Mouse (Mus musculus) embryonic facial prominence, embryonic 12.5 days (tissue): ENCODE measurements around the gene Gm10271. TPM values are rescaled to one million over a fixed set of nuclear protein-coding genes. Genes with fewer than 3 reads are reported as not detected.

ENCODE experiments used
- ATAC-seq: fragments of 200-750 bp; cut with Nextera tagmentation; 2 replicates; pipeline ENCODE4 v1.8.0; 2017; ENCODE audit not compliant: insufficient number of reproducible peaks, insufficient read depth, low FRiP score, low TSS enrichment
- H3K27ac ChIP-seq: fragments of 300-500 bp; sonication (generic); 2 replicates; pipeline ENCODE4 v1.5.1; 2016; ENCODE audit warnings: mild to moderate bottlenecking
- H3K27me3 ChIP-seq: fragments of 300-500 bp; sonication (generic); 2 replicates; pipeline ENCODE4 v1.6.1; 2016; ENCODE audit warnings: mild to moderate bottlenecking, moderate library complexity
- H3K36me3 ChIP-seq: fragments of 300-500 bp; sonication (generic); 2 replicates; pipeline ENCODE4 v1.6.1; 2016; ENCODE audit warnings: mild to moderate bottlenecking
- H3K4me1 ChIP-seq: fragments of 300-500 bp; sonication (generic); 2 replicates; pipeline ENCODE4 v1.6.1; 2016
- H3K4me2 ChIP-seq: fragments of 300-500 bp; sonication (generic); replicated peaks from 2 replicates; pipeline ENCODE4 v1.6.1; 2016; ENCODE audit warnings: mild to moderate bottlenecking, moderate library complexity
- H3K4me3 ChIP-seq: fragments of 300-500 bp; sonication (generic); 2 replicates; pipeline ENCODE4 v1.5.1; 2016; ENCODE audit warnings: mild to moderate bottlenecking
- H3K9ac ChIP-seq: fragments of 300-500 bp; sonication (generic); 2 replicates; pipeline ENCODE4 v1.6.1; 2016; ENCODE audit warnings: mild to moderate bottlenecking, moderate library complexity
- H3K9me3 ChIP-seq: fragments of 300-500 bp; sonication (generic); 2 replicates; pipeline ENCODE4 v1.6.1; 2016; ENCODE audit warnings: mild to moderate bottlenecking, moderate library complexity
- WGBS: fragments of 180-500 bp; shearing (Covaris S2); methylation state at CpG from one replicate; pipeline ENCODE4 v1.1.7; 2016; 5-methylcytosine and 5-hydroxymethylcytosine counted together
- polyA plus RNA-seq: library from polyadenylated mRNA; unstranded; fragments of >200 nt; fragmentation: Nextera tagmentation; extraction: Ambion mirVana; gene quantifications from 2 replicates; pipeline ENCODE4 v1.2.1, GENCODE M21; 2016

Gm10271 gene
- polyA plus RNA-seq, 1 experiment from 2014 or later: not detected

DNA sequence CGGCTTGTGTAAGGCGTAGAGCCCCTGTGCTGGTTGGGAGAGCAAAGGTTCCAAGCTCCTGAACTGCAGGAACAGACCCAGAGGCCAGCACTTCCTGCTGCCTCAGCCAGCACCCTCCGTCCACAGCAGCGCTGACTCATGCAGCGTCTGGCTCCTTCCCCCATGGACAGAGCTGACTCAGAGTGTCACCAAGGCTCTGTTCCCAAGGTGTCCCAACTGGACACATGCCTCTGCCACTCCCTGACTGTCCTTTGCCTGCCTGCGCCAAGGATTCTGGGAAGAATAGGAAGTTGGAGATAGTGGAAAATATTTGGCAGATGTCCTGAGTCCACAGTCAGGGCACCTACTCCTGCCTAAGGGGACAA, 23.8 kb upstream of the Gm10271 start:
- Histone ChIP-seq H3K36me3 (no peaks in the 10 kb centered on the region), H3K27ac (no peak overlapping the region), H3K4me1 (no peaks in the 10 kb centered on the region; the same call in 1 of the 2 replicates), H3K27me3 (no peaks in the 10 kb centered on the region), H3K9ac (no peak overlapping the region), H3K4me3 (no peak overlapping the region), H3K4me2 (no peak overlapping the region), H3K9me3 (no peaks in the 10 kb centered on the region)
- no peak for ATAC-seq
- 61% methylated on average over 6 of the region's 6 CpGs for WGBS

DNA sequence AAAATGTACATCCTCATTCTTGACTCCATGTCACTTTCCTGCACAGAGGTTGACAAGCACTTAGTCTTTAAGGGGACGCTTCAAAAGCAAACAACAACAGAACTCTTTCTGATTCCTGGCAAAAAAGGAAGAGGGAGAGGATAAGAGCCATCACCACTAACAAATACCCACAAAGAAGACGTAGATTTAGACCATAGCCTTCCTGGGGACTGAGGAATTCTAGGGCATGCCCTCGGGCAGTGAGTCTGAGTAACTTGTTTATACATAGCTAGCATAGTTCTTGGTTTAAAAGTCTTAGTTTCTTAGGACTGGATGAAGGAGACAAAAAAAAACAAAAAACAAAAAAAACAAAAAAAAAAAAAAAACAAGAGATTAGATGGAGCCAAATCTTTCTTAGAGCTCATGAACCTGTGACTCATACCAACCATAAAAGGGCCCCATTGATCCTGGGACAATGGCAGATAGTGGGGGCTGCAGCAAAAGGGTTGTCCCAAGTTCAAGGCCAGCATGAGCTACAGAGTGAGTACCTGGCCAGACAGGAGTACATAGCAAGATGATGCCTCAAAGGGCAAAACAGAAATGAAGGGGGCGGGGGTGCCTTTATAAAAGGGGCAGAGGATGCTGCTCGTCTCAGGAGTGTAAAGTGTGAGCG, 23.3 kb upstream of the Gm10271 start:
- Histone ChIP-seq H3K27ac (no peak overlapping the region), H3K9ac (no peak overlapping the region), H3K36me3 (no peaks in the 10 kb centered on the region), H3K4me3 (no peak overlapping the region), H3K9me3 (no peaks in the 10 kb centered on the region), H3K4me1 (no peaks in the 10 kb centered on the region; the same call in 1 of the 2 replicates), H3K27me3 (no peaks in the 10 kb centered on the region), H3K4me2 (no peak overlapping the region)
- no peak for ATAC-seq
- WGBS: 62% methylated on average over 6 of the region's 6 CpGs

DNA sequence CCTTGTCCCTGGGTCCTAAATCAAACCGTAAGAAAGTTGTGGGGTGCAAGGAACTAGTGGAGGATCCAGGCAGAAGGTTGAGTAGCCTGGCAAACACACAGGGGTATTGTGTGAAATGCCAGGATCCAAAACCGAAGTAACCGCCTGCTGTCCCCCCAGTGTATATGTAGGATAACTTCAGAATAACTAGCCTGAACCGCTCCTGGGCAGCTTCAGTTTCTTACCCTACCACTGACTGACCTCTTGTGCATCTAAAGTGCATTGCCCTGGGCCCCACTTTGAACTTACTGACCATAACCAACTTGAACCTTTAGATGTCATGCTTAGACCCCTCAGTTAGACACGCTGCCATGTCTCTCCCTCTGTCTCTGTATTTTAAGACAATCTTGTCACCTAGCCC, 22.8 kb upstream of the Gm10271 start:
- Histone ChIP-seq H3K27me3 (no peaks in the 10 kb centered on the region), H3K4me2 (no peak overlapping the region), H3K36me3 (no peaks in the 10 kb centered on the region), H3K9ac (no peak overlapping the region), H3K9me3 (no peaks in the 10 kb centered on the region), H3K4me1 (no peaks in the 10 kb centered on the region; the same call in 1 of the 2 replicates), H3K27ac (no peak overlapping the region), H3K4me3 (no peak overlapping the region)
- ATAC-seq: no peak
- 72% methylated on average over 5 of the region's 5 CpGs for WGBS

DNA sequence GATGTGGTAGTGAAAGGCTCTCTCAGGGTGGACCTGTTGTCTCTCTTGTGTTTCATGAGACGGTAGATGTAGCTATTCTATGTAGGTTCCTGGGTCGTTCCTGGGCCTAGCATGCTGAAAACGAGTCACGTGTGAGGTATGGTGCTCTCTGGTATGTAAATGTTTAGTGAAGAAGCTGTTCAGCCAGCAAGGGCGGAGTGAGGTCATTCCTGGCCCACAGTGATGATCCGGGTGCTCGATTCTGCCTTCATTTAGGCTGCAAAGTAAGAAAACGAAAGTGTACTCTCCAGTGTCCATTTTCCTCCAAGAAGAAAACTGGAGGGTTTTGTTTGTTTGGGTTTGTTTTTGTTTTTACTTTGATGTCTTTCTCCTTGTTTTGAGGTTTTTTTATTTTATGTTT, 21.6 kb upstream of the Gm10271 start:
- H3K4me3 ChIP-seq: no peak overlapping the region
- no peak overlapping the region for H3K9ac ChIP-seq
- H3K9me3 ChIP-seq: no peaks in the 10 kb centered on the region
- no peak for ATAC-seq
- no peaks in the 10 kb centered on the region for H3K36me3 ChIP-seq
- no peak overlapping the region for H3K4me2 ChIP-seq
- no peaks in the 10 kb centered on the region for H3K27me3 ChIP-seq
- no peak overlapping the region for H3K27ac ChIP-seq
- H3K4me1 ChIP-seq: no peaks in the 10 kb centered on the region; the same call in 1 of the 2 replicates
- 81% methylated on average over 8 of the region's 8 CpGs for WGBS

DNA sequence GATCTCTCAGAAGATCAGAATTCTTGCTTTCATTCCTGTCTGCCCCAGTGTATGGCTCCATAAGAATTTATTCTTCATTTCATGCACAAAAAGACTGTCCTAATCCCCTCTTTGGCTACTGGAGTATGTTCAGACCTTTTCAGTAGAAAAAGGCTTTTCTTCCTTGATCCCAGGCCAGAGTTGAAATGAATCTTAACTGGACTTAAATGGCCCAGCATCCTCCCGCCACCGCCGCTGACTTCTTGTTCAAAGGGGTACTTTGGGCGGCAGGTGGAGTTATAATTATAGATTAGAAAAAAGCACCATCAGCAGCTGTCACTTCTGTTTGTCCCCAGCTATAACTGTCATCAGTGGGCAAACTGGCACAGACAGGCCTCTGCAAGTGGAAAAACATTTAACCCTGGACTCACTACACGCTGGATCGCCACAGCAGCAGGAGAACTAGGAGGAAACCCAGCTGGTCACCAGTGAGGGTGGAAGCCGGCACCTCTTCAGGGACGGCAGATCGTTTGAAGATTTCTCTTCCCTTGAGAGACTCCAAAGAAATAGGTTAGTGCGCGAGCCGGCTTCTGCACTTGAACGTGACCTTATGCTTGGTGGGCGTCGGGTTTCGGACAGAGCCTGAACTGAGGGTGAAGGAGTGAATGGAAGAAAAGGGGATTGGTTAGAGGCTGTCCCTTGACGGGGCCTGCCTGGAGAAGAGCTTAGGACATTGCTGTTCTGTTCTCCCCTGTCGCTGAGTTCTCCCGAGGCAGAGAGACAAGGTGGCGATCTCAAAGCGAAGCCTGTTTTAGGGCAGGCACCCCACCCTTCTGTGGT, 14.1 kb upstream of the Gm10271 start, which contains the start of gene Best3:
Best3 (plus strand) TSS at position 51 of the 819 bp plus-strand sequence.
- Histone ChIP-seq H3K9me3 (no peaks in the 10 kb centered on the region), H3K36me3 (no peaks in the 10 kb centered on the region), H3K4me1 (peaks cover 5% of the 10 kb centered on the region; the same call in 1 of the 2 replicates), H3K4me3 (no peak within 1 kb of the TSS), H3K27ac (0 out of 2 replicates have a peak within 1 kb of the TSS, but pooled peaks have one; percentile 4), H3K4me2 (no peak within 1 kb of the TSS; the same call in 1 of the 2 replicates), H3K9ac (no peak within 1 kb of the TSS), H3K27me3 (no peaks in the 10 kb centered on the region)
- 44% methylated on average over 21 of the region's 21 CpGs for WGBS
- ATAC-seq: no peak

DNA sequence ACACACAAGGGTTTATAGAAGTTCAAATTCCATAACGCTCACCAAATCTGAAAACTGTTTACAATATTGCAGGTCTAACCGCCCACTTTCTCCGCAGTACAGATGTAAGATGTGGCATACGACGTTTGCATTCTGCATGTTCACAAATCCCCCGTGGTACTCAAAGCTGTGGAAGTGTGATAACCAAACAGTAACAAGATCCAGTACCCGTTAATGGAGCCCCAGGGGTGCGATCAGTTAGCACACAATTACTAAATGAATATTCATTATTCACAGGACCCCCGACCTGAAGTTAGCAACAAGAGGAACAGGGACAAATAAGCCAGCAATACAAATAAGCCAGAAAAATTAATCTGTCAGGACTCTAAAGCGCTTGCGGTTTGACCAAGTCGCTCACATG, 12.4 kb upstream of the Gm10271 start:
- WGBS: 71% methylated on average over 12 of the region's 12 CpGs
- no peak for ATAC-seq
- no peaks in the 10 kb centered on the region for H3K27me3 ChIP-seq
- H3K4me2 ChIP-seq: no peak overlapping the region
- H3K36me3 ChIP-seq: no peaks in the 10 kb centered on the region
- H3K27ac ChIP-seq: no peak overlapping the region
- peaks cover 5% of the 10 kb centered on the region; the same call in 1 of the 2 replicates for H3K4me1 ChIP-seq
- no peak overlapping the region for H3K9ac ChIP-seq
- H3K9me3 ChIP-seq: no peaks in the 10 kb centered on the region
- H3K4me3 ChIP-seq: no peak overlapping the region

DNA sequence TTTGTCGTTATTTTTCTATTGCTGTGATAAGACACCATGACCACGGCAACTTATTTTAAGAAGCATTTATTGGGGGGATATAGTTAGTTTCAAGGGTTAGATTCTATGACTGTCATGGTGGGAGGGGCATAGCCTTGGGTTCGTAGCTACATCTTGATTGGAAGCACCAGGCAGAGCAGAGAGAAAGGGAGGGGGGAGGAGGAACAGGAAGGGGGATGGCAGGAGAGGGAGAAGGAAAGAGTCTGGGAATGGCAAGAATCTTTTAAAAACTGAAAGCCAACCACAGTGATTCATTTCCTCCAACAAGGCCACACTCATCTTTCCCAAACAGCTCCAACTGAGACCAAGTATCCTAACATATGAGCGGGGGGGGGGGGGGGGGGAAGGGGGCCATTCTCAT, 10.1 kb upstream of the Gm10271 start:
- no peaks in the 10 kb centered on the region for H3K36me3 ChIP-seq
- peaks cover 5% of the 10 kb centered on the region; the same call in 1 of the 2 replicates for H3K4me1 ChIP-seq
- H3K27ac ChIP-seq: no peak overlapping the region
- H3K4me2 ChIP-seq: no peak overlapping the region
- no peaks in the 10 kb centered on the region for H3K27me3 ChIP-seq
- H3K4me3 ChIP-seq: no peak overlapping the region
- H3K9ac ChIP-seq: no peak overlapping the region
- WGBS: 66% methylated on average over 4 of the region's 4 CpGs
- H3K9me3 ChIP-seq: no peaks in the 10 kb centered on the region
- no peak for ATAC-seq

DNA sequence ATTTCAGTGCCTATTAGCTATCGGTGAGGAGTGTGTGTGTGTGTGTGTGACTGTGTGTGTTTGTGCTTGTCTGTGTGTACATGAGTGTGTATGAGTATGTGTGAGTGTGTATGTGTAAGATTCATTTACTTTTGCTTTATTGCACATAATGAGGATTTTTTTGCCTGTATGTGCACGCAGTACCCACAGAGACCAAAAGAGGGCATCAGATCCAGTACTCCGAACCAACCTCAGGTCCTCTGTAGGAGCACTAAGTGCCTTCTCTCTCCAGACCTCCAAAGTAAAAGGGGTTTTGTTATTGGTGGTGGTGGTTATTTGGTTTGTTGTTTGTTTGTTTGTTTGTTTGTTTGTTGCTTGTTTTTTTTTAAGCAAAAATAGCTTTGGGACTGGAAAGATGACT, 8.5 kb upstream of the Gm10271 start:
- no peak overlapping the region for H3K4me2 ChIP-seq
- H3K4me3 ChIP-seq: no peak overlapping the region
- no peaks in the 10 kb centered on the region for H3K27me3 ChIP-seq
- no peaks in the 10 kb centered on the region for H3K36me3 ChIP-seq
- ATAC-seq: no peak
- no peak overlapping the region for H3K27ac ChIP-seq
- no peaks in the 10 kb centered on the region for H3K4me1 ChIP-seq
- WGBS: 77% methylated on average over 3 of the region's 3 CpGs
- no peak overlapping the region for H3K9ac ChIP-seq
- no peaks in the 10 kb centered on the region for H3K9me3 ChIP-seq

DNA sequence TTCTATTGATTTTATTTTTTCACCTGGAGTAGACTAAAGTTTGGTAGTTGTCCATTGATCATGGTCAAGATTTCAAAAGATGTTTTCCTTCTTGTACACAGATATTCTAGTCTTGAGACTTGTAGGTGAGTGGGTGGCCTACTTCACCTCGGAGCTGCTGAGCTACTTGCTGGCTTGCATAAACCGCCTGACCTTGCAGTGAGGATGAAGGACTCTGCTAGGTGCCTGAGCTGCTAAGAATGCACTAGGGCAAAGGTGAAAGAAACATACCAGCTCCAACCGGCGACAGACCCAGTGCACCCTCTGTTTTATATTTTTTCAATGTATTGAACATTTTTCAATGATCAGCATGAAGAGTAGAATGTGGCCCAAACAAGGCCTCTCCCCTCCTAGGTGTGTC, 7.9 kb upstream of the Gm10271 start:
- WGBS: 81% methylated on average over 4 of the region's 4 CpGs
- Histone ChIP-seq H3K4me1 (no peaks in the 10 kb centered on the region), H3K27ac (no peak overlapping the region), H3K36me3 (no peaks in the 10 kb centered on the region), H3K27me3 (no peaks in the 10 kb centered on the region), H3K4me3 (no peak overlapping the region), H3K4me2 (no peak overlapping the region), H3K9ac (no peak overlapping the region), H3K9me3 (no peaks in the 10 kb centered on the region)
- no peak for ATAC-seq

DNA sequence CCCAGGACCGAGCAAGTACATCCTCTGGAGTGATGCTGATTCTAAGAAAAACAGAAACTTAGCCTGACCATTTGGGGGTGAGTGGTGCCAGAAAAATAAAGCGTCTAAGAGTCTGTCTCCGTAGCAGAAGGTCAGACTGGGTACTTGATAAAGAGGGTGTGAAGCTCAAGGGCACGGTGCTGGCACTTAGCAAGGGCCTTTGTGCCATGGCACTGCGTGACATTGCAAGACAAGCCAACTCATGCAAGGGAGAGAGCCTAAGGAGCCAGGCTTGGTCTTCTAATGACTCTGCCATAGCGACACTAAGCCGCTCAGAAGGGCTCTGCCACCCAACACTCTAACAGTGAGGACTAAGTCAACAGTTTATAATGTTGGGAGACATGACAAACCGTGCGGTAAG, 6.4 kb upstream of the Gm10271 start:
- 93% methylated on average over 9 of the region's 9 CpGs for whole genome bisulfite sequencing
- no peaks in the 10 kb centered on the region for H3K9me3 ChIP-seq
- no peak overlapping the region for H3K27ac ChIP-seq
- no peak overlapping the region for H3K4me3 ChIP-seq
- no peaks in the 10 kb centered on the region for H3K36me3 ChIP-seq
- H3K4me1 ChIP-seq: no peaks in the 10 kb centered on the region
- ATAC-seq: no peak
- no peak overlapping the region for H3K4me2 ChIP-seq
- H3K27me3 ChIP-seq: no peaks in the 10 kb centered on the region
- no peak overlapping the region for H3K9ac ChIP-seq

DNA sequence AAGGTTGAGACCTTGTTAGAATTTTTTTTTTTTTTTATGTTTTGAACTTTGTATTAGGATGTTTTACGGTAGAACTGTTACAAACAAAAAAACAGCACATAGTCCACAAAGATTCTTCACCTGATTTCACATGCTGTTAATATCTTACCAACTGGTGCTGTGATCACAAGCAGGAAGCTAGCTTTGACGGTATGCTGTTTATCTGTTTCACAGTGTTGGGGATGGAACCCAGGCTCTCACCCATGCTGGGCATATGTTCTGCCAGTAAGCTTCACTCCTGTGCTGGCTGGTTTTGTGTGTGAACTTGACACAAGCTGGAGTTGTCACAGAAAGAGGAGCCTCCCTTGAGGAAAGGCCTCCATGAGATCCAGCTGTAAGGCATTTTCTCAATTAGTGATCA, 5.4 kb upstream of the Gm10271 start:
- ATAC-seq: no peak
- Histone ChIP-seq H3K27me3 (no peaks in the 10 kb centered on the region), H3K27ac (no peak overlapping the region), H3K9me3 (no peaks in the 10 kb centered on the region), H3K4me1 (no peaks in the 10 kb centered on the region), H3K9ac (no peak overlapping the region), H3K36me3 (no peaks in the 10 kb centered on the region), H3K4me2 (no peak overlapping the region), H3K4me3 (no peak overlapping the region)
- 84% methylated on average over 2 of the region's 2 CpGs for WGBS

DNA sequence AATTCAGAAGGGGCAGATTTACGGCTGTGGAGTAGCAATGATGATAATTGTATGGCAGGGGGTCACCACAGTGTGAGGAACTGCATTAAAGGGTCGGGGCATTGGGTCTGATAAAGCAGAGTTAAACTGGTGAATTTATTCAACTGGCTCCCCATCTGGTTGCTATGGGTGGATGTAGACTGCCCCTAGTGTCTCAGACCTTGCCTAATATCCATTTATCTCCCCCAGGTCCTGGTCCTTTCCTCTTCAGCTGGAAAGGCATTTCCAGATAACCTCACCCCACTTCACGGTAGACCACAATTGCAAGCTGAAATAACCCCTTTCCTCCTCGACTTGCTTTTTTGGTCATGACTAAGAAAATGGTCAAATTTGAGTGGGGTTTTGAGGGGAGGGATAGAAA, 5.0 kb upstream of the Gm10271 start:
- Histone ChIP-seq H3K27ac (no peak overlapping the region), H3K36me3 (no peaks in the 10 kb centered on the region), H3K9ac (no peak overlapping the region), H3K27me3 (no peaks in the 10 kb centered on the region), H3K4me3 (no peak overlapping the region), H3K4me2 (no peak overlapping the region), H3K9me3 (no peaks in the 10 kb centered on the region), H3K4me1 (no peaks in the 10 kb centered on the region)
- WGBS: 51% methylated on average over 4 of the region's 4 CpGs
- ATAC-seq: no peak
